Mouse (Mus musculus) gastrocnemius, adult 8-10 months (tissue): Measurements from ENCODE around the gene Ppp1r32. TPM values are rescaled to one million over a fixed set of nuclear protein-coding genes. Genes with fewer than 3 reads are reported as not detected.
A peak's percentile ranks its signal among the peaks of the same experiment; 100 is the strongest.

Source experiments
- DNase-seq, 2 experiments: peaks; one replicate each; pipeline ENCODE4 v3.0.0; 2022; ENCODE audit warnings: low spot score in 2 of 2
- total RNA-seq, 4 experiments: library from RNA; stranded (reverse); gene quantifications; 2 replicates each; pipeline ENCODE4 v1.2.4; 2022

Gene Ppp1r32
- under 1 TPM; 0.35 to 0.92 (median 0.46) TPM for total RNA-seq

GRCm38 (mm10) chr19:10482703-10483102 is at the start of gene Ppp1r32:
Gene Ppp1r32, minus strand, starts transcription at chr19:10482928.
- DNase-seq = no peak

- DNase-seq = no peak
Observed at GRCm38 (mm10) chr19:10530082-10530481, 47.4 kb upstream of the Ppp1r32 start.

- DNase-seq = no peak
Observed at GRCm38 (mm10) chr19:10525910-10526309, 43.2 kb upstream of the Ppp1r32 start, which contains the start of gene Sdhaf2. Gene Sdhaf2, minus strand, starts transcription at chr19:10526142.

GRCm38 (mm10) chr19:10525106-10525901 is 42.6 kb upstream of the Ppp1r32 start, which contains the start of gene Cpsf7:
Gene Cpsf7, plus strand, starts transcription at chr19:10525266.
- peak; percentile 83 to 90 for DNase-seq

GRCm38 (mm10) chr19:10524784-10525105 is 42.0 kb upstream of the Ppp1r32 start:
- DNase-seq = no peak

GRCm38 (mm10) chr19:10523483-10524080 is 40.9 kb upstream of the Ppp1r32 start:
- no peak for DNase-seq

- DNase-seq = no peak
Observed at GRCm38 (mm10) chr19:10521926-10522325, 39.2 kb upstream of the Ppp1r32 start.

GRCm38 (mm10) chr19:10520355-10520754 is 37.6 kb upstream of the Ppp1r32 start:
- DNase-seq = no peak

- no peak for DNase-seq
Observed at GRCm38 (mm10) chr19:10510759-10511330, 28.1 kb upstream of the Ppp1r32 start.

GRCm38 (mm10) chr19:10502571-10502970 is 19.8 kb upstream of the Ppp1r32 start:
- no peak for DNase-seq

GRCm38 (mm10) chr19:10500581-10500980 is 17.9 kb upstream of the Ppp1r32 start:
- DNase-seq = no peak

- DNase-seq = no peak
Observed at GRCm38 (mm10) chr19:10497512-10498160, 14.9 kb upstream of the Ppp1r32 start.

GRCm38 (mm10) chr19:10496976-10497375 is 14.2 kb upstream of the Ppp1r32 start:
- no peak for DNase-seq

GRCm38 (mm10) chr19:10495670-10496069 is 12.9 kb upstream of the Ppp1r32 start:
- DNase-seq = no peak

- peak; percentile 13 to 14 for DNase-seq
Observed at GRCm38 (mm10) chr19:10486264-10486738, 3.6 kb upstream of the Ppp1r32 start.

GRCm38 (mm10) chr19:10479541-10479940 is 3.2 kb downstream of the Ppp1r32 start:
- DNase-seq = no peak

GRCm38 (mm10) chr19:10473779-10474178 is 8.9 kb downstream of the Ppp1r32 start:
- no peak for DNase-seq

GRCm38 (mm10) chr19:10472958-10473357 is 9.8 kb downstream of the Ppp1r32 start:
- DNase-seq = no peak

GRCm38 (mm10) chr19:10469171-10469658 is 13.5 kb downstream of the Ppp1r32 start:
- DNase-seq = no peak

GRCm38 (mm10) chr19:10464427-10464826 is 18.3 kb downstream of the Ppp1r32 start:
- DNase-seq = no peak

GRCm38 (mm10) chr19:10461584-10461983 is 21.1 kb downstream of the Ppp1r32 start:
- DNase-seq = no peak

GRCm38 (mm10) chr19:10459907-10460306 is 22.8 kb downstream of the Ppp1r32 start:
- DNase-seq = no peak
